Mouse (Mus musculus) kidney, postnatal 25 days (tissue): ENCODE data around the gene Gcnt1.

Experiments used
- DNase-seq, 2 experiments: peaks; one replicate each; pipeline ENCODE4 v3.0.0; 2021; ENCODE audit warnings: mixed read lengths in 2 of 2

Gene Gcnt1

DNA sequence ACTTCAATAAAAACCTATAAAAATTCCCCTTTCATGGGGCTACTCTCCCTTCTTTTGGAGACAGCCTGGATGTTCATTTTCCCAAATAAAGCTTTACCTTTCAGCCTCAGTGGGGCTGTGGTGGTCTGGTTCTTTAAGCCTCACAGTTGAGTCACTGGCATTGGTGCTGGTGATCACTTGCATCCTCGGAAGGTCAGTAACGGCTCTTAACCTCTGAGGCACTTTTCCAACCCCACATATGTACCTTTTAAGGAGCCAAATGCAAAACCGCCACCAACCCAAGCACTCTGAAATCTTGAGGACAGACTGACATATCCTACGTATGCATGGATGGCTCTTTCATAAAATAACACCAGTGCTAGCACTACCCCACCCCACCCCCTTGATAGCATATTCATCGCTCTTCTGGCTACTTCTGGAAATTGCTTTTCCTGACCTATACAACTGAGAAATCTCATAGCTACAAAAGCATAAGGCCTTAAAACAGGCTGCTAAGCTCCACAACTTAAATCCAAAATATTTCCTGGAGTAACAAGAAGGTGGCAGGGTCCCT lies 48.9 kb downstream of the Gcnt1 start:
- DNase-seq: no peak

DNA sequence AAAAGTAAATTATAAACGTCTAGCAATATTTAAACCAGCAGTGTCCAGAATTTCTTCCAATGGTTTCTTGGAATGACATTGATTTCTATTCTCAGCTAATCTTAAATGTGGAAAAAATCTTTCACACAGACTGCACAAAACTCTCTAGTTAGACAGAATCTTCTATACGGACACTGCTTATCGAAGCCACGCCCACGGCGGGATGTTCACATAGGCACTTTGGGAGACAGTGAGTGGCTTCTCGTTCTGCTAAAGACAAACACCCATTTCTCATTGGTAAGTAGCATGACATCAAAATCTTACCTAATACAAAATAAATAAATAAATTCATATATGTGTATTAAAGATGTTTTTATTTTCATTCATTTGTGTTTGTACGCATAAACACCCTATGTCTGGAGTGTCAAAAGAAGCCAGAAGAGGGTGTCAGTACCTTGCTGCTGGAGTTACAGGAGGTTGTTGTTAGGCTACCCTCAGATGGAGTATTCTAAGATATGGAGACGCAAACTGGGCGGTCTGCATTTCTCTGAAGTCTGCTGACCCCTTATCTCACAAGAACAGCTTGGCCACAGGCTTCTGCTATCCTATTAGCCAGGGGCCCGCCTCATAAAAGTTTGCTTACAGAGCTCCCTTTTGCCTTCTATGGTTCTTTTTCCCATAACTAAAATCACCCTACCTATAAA lies 49.5 kb downstream of the Gcnt1 start:
- DNase-seq: no peak

DNA sequence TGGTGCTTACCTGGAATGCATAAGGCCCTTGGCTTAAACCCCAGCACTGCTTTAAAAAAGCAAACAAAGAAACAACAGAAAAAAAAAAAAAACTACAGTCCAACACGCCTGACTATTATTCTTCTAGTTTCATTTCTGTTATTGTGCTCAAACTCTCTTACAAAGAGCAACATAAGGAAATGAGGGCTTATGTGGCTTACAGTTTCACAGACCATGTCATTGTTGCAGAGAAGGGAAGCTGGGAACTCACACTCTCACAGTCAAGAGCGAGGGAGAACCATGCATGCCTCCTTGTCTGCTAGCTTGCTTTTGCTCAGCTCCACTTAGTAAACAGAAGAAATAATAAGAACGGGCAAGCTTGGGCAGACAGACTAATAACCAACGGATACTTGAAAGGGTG lies 52.9 kb downstream of the Gcnt1 start:
- DNase-seq: no peak

DNA sequence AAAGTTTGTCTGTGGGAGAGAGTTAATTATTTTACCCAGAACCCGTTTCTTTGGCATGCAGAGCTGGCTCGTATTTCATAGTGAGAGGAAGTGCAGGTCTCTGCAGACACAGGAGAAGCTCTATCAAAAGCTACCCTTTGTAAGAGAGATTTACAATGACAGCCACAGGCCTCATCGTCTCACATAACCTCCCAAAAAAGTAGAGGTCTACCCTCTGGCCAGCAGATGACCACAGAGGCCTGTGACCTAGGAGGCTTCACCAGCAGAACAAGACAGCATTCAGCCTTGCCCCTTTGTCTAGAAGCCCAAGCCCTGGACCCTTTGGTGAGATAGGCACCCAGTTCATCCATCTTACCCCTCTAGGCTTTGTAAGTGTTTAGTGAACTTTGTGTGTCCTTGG lies 53.9 kb downstream of the Gcnt1 start:
- no peak for DNase-seq

DNA sequence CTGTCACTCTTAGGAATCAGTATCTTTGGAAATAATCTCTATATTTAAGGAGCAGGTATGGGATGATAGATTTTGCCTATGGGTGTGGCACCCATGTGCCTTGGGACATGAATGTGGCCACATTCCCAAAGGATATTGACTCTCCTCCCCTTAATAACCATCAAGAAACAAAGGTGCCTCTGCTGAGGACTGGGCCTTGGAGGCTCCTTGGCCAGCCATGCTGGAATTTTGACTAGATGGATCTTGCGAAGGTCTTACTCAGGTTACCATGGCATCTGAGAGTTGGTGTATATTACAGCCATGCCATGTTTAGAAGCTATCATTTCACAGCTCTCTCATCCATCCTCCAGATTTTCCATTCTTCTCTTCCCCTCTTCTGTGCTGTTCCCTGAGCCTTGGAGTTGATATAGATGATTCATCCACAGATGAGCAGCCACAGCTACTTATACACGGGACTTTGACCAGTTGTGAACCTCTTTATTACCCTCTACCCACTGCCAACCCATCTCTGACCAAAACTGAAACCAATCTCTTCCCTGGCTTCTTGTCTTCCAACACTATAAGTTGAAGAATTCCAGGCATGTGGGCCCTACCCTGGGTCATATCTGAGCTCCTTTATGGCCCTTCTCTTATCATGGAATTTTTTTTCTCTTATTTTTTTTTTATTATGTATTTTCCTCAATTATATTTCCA lies 56.2 kb downstream of the Gcnt1 start:
- DNase-seq: no peak

DNA sequence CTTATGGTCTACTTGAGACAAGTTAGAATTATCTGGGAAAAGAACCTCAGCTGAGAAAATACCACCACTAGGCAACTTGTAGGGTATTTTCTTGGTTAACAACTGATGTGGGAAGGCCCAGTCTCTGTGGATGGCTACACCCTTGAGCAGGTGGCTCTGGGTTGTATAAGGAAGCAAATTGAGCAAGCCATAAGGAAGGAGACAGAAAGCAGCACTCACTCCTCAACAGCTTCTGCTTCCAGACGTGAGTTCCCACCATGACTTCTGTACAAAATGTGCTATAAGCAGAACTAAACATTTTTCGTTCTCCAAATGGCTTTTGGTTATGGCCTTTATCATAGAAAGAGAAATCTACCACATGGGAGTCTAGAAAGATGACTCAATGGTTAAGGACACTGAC lies 58.2 kb downstream of the Gcnt1 start:
- DNase-seq: no peak

DNA sequence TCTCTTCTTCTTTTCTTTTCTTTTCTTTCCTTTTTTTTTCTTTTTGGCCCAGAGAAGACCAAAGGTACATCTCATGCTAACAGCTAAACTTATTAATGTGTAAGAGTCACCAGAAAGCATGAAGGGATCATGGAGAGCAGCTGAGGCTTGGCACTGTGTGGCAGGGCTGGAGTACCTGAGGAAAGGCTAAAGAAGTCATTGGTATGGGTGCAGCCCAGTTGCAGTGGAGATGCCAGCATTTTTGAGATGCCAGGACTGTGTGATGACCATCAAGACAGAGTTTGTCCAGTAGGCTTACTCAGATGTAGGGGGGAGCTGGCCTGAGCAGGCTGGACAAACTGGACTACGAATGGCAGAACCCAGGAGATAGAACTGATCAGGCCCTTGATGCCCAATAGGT lies 58.9 kb downstream of the Gcnt1 start:
- no peak for DNase-seq

DNA sequence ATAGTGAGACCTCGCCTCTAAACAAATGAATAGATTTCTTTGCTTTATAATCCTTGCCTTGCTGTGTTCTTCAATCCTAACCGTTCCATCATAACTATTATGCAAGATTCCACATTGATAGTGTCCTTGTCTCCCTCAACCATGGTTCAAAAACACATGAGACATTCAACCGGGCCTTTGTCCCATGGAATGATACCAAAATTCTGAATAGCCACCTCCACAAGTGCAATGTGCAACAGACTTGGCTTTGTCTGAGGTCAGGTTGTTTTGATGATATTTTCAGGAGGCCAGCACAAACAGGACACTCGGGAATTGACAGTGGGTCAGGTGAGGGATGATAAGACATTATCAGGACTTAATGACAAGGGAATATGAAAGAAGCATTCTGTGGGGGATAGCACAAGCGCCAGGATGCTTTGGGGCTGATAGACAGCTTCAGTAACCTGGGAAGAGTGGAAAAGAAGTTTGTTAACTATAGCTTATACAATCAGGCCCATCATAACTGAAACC lies 59.9 kb downstream of the Gcnt1 start:
- no peak for DNase-seq

DNA sequence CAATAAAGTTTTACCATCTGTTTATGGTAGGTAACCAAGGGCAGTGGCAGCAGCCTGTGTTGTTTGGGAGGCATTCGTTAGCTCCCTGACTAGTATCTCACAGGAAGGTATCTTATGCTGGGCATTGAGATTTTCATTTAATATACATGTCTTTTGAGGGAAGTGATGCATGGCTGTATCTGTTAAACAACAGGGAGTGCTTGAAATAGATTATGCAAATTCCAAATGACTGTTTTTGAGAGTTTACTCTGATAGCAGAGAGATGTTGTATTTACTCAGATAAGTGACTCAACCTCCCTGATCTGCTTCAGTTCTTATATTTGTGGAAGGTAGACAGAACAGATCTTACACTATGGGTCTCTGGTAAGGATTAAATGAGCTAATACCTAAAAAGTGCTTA lies 61.1 kb downstream of the Gcnt1 start:
- no peak for DNase-seq

DNA sequence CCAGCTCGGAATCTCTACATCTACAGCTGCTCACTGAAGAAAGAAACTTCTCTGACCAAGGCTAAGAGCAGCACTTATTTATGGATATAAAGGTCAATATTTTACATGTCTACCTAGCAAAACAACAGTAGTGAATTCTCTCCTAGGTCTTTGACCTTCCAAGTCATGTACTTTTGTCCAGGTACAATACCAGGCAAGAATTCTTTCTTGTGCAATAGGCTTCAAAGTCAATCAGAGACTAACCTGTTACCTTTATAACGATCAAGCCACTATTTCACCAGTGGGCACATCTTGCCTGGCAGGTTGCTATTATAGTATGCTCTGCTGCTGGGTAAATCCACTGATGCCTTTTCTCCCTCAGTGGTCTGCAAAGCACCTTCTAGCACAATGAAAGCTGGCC lies 61.6 kb downstream of the Gcnt1 start:
- no peak for DNase-seq

DNA sequence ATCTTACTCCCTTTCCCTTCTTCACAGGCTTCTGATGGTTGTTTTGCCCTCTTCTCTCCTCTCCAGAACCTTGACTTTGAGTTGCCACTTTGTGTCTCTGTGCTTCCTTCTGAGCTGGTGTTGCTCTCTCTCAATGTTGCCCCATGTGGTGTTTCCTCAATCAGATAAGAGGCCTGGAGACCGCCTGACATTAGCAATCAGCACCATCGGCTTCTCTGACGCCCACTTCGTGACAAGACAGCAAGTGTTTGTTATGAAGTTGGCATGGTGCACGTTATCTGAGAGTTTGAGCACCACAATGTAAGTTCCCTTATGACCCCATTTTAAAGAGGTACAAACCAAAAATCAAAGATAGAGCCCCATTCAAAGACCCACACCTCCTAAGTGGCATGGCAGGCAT lies 76.6 kb downstream of the Gcnt1 start:
- no peak for DNase-seq

DNA sequence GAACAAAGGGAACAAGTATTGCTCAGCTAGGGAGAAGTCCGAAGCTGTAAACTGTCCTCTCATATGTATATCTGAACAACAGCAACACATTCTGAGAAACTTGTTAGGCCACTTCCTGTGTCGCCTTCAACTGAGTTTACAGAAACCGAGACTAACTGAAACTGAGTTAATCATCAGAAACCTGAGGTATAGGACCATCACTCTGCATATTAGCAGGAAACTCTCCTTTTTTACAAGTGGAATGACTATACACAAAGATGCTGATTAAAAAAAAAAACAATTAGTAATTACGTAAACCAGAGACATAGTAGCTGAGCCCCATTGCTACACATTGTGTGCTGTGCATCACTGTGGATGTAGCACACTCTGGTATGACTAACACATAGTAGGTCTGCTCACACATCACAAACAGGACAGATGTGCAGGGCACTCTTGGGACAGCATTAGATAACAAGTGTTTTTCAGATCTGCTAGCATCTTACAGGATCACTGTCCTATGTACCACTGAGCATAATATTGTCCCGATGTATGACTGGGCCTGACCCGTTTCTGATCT lies 77.4 kb downstream of the Gcnt1 start:
- no peak for DNase-seq

DNA sequence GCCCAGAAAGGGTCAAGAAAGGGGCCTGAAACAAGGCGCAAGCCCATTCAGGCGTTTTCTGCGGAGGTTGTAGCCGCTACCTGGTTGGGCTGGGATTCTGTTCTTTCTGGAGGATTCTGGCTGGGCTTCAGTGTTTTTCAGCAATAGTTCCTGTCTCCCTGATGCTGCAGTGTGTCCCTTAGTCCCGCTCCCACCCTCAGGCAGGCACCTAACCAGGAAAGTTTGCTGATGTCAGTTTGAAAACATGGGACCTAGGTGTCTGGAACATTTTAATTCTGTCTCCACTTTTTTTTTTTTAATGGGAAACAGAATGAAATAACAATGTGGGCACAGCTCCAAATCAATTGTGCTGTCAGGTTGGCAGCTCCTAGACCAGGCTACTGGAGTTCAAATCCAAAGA lies 78.5 kb downstream of the Gcnt1 start:
- DNase-seq: peak; percentile 56 to 67

DNA sequence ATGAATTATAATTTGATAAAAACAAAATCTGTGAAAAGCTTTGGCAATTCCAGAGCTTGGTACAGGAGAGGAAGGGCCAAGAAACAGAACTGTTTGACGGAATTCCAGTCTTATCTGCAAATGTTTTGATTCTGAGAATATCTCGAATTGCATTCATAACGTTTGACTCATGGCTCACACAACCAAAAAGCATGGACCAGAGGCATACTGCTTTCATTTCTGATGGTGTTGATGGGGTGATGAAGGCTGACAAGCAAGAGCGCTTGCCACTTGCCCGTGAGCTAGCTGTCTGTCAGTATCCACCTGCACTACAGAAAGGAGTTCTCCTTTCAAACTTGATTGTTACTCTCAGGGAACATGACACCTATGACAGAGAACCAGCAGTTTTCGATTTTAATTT lies 83.1 kb downstream of the Gcnt1 start:
- DNase-seq: no peak

DNA sequence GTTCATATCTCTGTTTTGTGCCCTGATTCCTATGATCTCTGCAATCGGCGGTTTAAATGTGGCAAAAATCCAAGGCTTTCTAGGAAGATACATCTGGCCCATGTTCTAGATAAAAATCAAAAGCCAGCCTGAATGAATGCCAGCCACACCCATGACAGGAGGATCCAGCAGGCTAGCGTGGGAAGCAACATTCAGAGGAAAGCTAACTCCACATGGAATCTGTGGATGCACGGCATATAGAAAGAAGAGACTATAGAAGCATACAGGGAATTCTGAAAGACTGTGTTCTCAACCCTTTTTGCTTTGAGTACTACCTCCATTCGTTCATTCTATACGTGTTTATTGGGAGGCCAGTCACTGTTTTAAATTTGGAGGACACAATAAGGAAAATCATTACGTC lies 86.6 kb downstream of the Gcnt1 start:
- no peak for DNase-seq

DNA sequence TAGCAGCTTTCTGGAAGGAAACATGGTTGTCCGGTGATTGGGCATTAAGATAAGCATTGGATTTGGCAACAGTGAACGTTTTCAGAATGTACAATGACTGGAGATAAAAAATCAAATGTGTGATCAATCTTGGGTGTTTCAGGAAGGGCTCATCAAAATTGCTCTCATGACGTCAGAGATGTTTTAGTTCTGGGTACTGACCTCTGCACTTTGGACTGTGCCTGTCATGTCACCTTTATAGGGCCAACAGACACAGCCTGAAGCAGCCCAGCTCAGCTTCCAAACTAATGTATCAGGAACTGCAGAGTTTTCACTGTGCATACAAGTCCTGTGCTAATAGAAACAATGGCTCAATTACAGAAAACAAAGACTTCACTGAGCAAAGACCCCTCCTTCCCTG lies 89.3 kb downstream of the Gcnt1 start:
- no peak for DNase-seq

DNA sequence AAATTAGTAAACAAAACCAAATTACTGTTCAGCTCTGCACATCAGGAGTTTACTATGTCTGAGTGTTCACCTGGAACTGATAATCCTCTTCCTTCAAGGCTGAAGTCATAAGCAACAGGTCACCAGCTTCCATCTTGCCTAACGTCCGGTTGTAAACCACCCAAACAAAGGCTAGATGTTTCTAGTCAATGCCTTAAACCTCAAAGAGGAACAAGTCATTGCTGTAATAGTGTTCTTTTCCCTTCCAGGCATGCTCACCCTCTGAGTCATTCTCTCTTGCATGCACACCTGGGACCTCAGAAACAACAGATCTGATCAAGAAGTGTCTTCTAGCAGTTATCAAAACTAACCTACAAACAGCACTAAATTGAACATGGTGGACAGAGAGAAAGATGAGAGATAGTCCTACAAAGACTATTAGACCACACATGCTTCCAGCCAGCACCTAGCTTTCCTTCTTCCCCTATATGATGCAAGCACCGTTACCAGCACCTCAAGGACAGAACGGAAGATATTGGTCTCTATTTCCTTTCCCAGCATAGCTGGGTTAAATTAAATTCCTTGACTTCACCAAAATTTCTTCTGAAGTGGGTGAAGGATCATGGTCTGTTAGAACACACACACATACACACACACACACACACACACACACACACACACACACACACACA lies 94.1 kb downstream of the Gcnt1 start:
- DNase-seq: no peak
